Mouse (Mus musculus) kidney, postnatal 0 days (tissue): Measurements from ENCODE around the gene Apob. TPM values are rescaled to one million over a fixed set of nuclear protein-coding genes. Genes with fewer than 3 reads are reported as not detected.

Source experiments
- ATAC-seq: fragments of 200-750 bp; cut with Nextera tagmentation; replicated peaks from 2 replicates; pipeline ENCODE4 v1.8.0; 2017; ENCODE audit warnings: low read depth, moderate number of reproducible peaks, moderate TSS enrichment, moderate library complexity; ENCODE audit not compliant: low FRiP score
- DNase-seq: peaks from one replicate; pipeline ENCODE4 v3.0.0-alpha.2; 2016; ENCODE audit warnings: low spot score
- H3K27ac ChIP-seq: fragments of 300-500 bp; sonication (generic); 2 replicates; pipeline ENCODE4 v1.5.1; 2014; ENCODE audit warnings: mild to moderate bottlenecking
- H3K27me3 ChIP-seq: fragments of 300-500 bp; sonication (generic); 2 replicates; pipeline ENCODE4 v1.6.1; 2014; ENCODE audit warnings: low read length, mixed read lengths; ENCODE audit not compliant: insufficient read depth
- H3K36me3 ChIP-seq: fragments of 300-500 bp; sonication (generic); 2 replicates; pipeline ENCODE4 v1.6.1; 2014; ENCODE audit warnings: low read length, mixed read lengths; ENCODE audit not compliant: insufficient read depth
- H3K4me1 ChIP-seq: fragments of 300-500 bp; sonication (generic); replicated peaks from 2 replicates; pipeline ENCODE4 v1.6.1; 2014; ENCODE audit warnings: antibody characterized with exemption, low read length, mixed read lengths; ENCODE audit not compliant: insufficient read depth
- H3K4me2 ChIP-seq: fragments of 300-500 bp; sonication (generic); 2 replicates; pipeline ENCODE4 v1.6.1; 2014; ENCODE audit warnings: mild to moderate bottlenecking, low read length, moderate library complexity, mixed read lengths
- H3K4me3 ChIP-seq: fragments of 300-500 bp; sonication (generic); replicated peaks from 2 replicates; pipeline ENCODE4 v1.5.1; 2014; ENCODE audit warnings: low read depth, low read length
- H3K9ac ChIP-seq: fragments of 300-500 bp; sonication (generic); 2 replicates; pipeline ENCODE4 v1.6.1; 2014; ENCODE audit warnings: low read depth, low read length
- H3K9me3 ChIP-seq: fragments of 300-500 bp; sonication (generic); replicated peaks from 2 replicates; pipeline ENCODE4 v1.6.1; 2016; ENCODE audit warnings: low read length, inconsistent platforms, mixed read lengths
- CTCF ChIP-seq: IDR thresholded peaks from 2 replicates; pipeline ENCODE4 v1.5.1; 2016; ENCODE audit warnings: antibody characterized with exemption, low read depth, mild to moderate bottlenecking, moderate library complexity
- WGBS: fragments of 180-500 bp; shearing (Covaris S2); extraction: QIAGEN DNeasy Blood & Tissue Kit; methylation state at CpG from one replicate; pipeline ENCODE4 v1.1.7; 2014; 5-methylcytosine and 5-hydroxymethylcytosine counted together
- polyA plus RNA-seq: library from polyadenylated mRNA; unstranded; fragments of >200 nt; fragmentation: Nextera tagmentation; extraction: Ambion mirVana; gene quantifications from 2 replicates; pipeline ENCODE4 v1.2.1, GENCODE M21; 2015

Apob gene
- polyA plus RNA-seq, 1 experiment from 2014 or later = 0.03 TPM

- H3K27ac ChIP-seq = no peak overlapping the region
- ATAC-seq = peak; percentile 46; the same call in 1 of the 2 replicates
- no peak overlapping the region for H3K4me2 ChIP-seq
- no peak for DNase-seq
- no peaks in the 10 kb centered on the region for H3K4me1 ChIP-seq
- 41% methylated on average over 14 of the region's 14 CpGs for WGBS
- no peak overlapping the region for H3K9ac ChIP-seq
- H3K9me3 ChIP-seq = no peaks in the 10 kb centered on the region
- no peak for TF ChIP-seq CTCF
- no peaks in the 10 kb centered on the region for H3K27me3 ChIP-seq
- no peaks in the 10 kb centered on the region for H3K36me3 ChIP-seq
- H3K4me3 ChIP-seq = no peak overlapping the region
Measured at GRCm38 (mm10) chr12:8031595-8032358, 54.3 kb downstream of the Apob start.

- WGBS = 36% methylated on average over 4 of the region's 4 CpGs
- Histone ChIP-seq H3K36me3 (no peaks in the 10 kb centered on the region), H3K4me2 (no peak overlapping the region), H3K27ac (no peak overlapping the region), H3K9me3 (no peaks in the 10 kb centered on the region), H3K27me3 (no peaks in the 10 kb centered on the region), H3K4me1 (no peaks in the 10 kb centered on the region), H3K4me3 (no peak overlapping the region), H3K9ac (no peak overlapping the region)
- ATAC-seq (peak; percentile 5; the same call in 1 of the 2 replicates), DNase-seq (no peak)
- no peak for TF ChIP-seq CTCF
Measured at GRCm38 (mm10) chr12:8032359-8032755, 54.9 kb downstream of the Apob start.

- 75% methylated on average over 3 of the region's 3 CpGs for whole genome bisulfite sequencing
- Histone ChIP-seq H3K4me1 (no peaks in the 10 kb centered on the region), H3K4me2 (no peak overlapping the region), H3K27ac (no peak overlapping the region), H3K36me3 (no peaks in the 10 kb centered on the region), H3K4me3 (no peak overlapping the region), H3K9me3 (no peaks in the 10 kb centered on the region), H3K27me3 (no peaks in the 10 kb centered on the region), H3K9ac (no peak overlapping the region)
- no peak for ATAC-seq
- TF ChIP-seq CTCF = no peak
- no peak for DNase-seq
Measured at GRCm38 (mm10) chr12:8038081-8038730, 60.8 kb downstream of the Apob start.

GRCm38 (mm10) chr12:8042626-8043394, 65.4 kb downstream of the Apob start:
- H3K36me3 ChIP-seq = no peaks in the 10 kb centered on the region
- H3K4me1 ChIP-seq = no peaks in the 10 kb centered on the region
- DNase-seq (no peak), ATAC-seq (no peak)
- WGBS = 64% methylated on average over 7 of the region's 7 CpGs
- H3K9ac ChIP-seq = no peak overlapping the region
- no peaks in the 10 kb centered on the region for H3K27me3 ChIP-seq
- TF ChIP-seq CTCF = no peak
- H3K9me3 ChIP-seq = no peaks in the 10 kb centered on the region
- H3K4me2 ChIP-seq = no peak overlapping the region
- H3K4me3 ChIP-seq = no peak overlapping the region
- H3K27ac ChIP-seq = no peak overlapping the region

GRCm38 (mm10) chr12:8047046-8047445, 69.6 kb downstream of the Apob start:
- Histone ChIP-seq H3K4me3 (no peak overlapping the region), H3K4me1 (no peaks in the 10 kb centered on the region), H3K27me3 (no peaks in the 10 kb centered on the region), H3K9me3 (no peaks in the 10 kb centered on the region), H3K4me2 (no peak overlapping the region), H3K27ac (no peak overlapping the region), H3K36me3 (no peaks in the 10 kb centered on the region), H3K9ac (no peak overlapping the region)
- no peak for DNase-seq
- WGBS = 92% methylated on average over 2 of the region's 2 CpGs
- ATAC-seq = no peak
- TF ChIP-seq CTCF = no peak

GRCm38 (mm10) chr12:8047789-8048309, 70.4 kb downstream of the Apob start:
- TF ChIP-seq CTCF = no peak
- Histone ChIP-seq H3K4me2 (no peak overlapping the region), H3K27me3 (no peaks in the 10 kb centered on the region), H3K4me1 (no peaks in the 10 kb centered on the region), H3K27ac (no peak overlapping the region), H3K9me3 (no peaks in the 10 kb centered on the region), H3K9ac (no peak overlapping the region), H3K36me3 (no peaks in the 10 kb centered on the region), H3K4me3 (no peak overlapping the region)
- DNase-seq (no peak), ATAC-seq (no peak)
- WGBS = 44% methylated on average over 1 of the region's 1 CpGs
